Mouse (Mus musculus) ovary, adult 18-20 months (tissue): ENCODE results near the gene Cybrd1.

Experiments used
- DNase-seq: peaks from one replicate; pipeline ENCODE4 v3.0.0; 2022; ENCODE audit warnings: low spot score, mixed read lengths

The Cybrd1 gene

DNA sequence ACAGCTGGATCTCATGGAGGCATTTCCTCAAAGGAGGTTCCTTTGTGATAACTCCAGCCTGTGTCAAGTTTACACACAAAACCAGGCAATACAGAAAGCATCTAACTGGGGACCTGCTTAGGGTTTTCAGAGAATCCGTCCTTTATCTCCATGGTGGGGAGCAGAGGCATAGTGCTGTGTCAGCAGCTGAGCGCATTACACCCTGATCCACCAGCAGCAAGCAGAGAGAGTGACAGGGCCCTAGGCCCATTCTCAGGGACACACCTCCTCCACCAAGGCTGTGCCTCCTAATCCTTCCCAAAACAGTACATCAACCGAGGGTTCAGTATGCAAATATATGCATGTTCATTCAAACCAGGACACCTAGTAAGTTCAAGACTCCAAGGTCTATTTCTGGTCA is 55.3 kb downstream of the Cybrd1 start:
- DNase-seq: no peak

DNA sequence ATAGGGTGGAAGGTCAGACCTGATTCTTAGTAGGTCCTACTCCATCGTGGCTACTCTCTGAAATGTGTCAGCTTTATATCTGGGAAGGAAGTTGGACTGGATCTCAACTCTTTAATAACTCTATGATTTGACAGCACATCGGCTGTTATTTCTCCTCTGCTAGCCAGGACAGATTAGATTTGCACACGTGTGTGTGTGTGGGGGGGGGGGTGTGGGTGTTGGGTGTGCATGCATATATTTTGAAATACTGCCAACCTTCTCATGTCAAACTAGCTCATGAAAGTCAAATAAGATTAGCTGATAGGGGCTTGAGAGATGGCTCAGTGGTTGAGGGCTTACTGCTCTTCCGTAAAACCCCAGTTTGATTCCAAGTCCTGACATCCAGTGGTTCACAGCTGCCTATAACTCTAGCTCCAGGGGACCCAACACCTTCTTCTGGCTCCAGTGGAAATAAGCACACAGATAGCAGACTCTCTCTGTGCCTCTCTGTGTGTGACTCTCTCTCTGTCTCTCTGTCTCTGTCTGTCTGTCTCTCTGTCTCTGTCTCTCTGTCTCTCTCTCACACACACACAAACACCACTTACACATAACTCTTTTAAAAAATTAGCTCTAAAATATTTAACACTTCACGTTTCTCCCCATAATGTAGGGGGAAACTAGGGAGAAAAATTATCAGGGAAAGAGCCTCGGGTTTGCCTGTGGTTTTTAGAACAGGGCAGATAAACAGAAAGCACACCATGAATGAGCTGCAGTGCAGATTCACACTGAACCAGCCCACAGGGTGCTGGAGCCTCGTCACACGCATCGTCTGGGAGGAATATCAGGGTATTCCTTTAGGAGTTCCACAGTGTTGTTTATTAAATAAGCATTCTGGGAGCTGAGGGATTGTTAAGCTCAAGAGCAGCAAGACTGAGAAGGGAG is 58.9 kb downstream of the Cybrd1 start:
- no peak for DNase-seq

- DNase-seq: no peak
Measured at GRCm38 (mm10) chr2:71177250-71177615, 59.5 kb downstream of the Cybrd1 start.

DNA sequence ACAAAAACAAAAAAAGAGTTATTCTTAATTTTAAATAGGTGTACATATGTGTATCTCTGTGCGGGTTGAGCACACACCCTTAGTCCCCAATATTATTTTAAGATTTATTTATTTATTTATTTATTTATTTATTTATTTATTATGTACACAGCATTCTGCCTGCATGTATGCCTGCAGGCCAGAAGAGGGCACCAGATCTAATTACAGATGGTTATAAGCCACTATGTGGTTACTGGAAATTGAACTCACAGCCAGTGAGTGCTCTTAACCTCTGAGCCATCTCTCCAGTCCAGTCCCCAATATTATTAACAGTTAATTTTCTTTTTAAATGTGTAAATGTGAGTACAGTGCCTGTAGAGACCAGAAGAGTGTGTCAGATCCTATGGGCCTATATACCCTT is 60.0 kb downstream of the Cybrd1 start:
- no peak for DNase-seq

GRCm38 (mm10) chr2:71179716-71180115 is 62.0 kb downstream of the Cybrd1 start:
- DNase-seq: no peak

DNA sequence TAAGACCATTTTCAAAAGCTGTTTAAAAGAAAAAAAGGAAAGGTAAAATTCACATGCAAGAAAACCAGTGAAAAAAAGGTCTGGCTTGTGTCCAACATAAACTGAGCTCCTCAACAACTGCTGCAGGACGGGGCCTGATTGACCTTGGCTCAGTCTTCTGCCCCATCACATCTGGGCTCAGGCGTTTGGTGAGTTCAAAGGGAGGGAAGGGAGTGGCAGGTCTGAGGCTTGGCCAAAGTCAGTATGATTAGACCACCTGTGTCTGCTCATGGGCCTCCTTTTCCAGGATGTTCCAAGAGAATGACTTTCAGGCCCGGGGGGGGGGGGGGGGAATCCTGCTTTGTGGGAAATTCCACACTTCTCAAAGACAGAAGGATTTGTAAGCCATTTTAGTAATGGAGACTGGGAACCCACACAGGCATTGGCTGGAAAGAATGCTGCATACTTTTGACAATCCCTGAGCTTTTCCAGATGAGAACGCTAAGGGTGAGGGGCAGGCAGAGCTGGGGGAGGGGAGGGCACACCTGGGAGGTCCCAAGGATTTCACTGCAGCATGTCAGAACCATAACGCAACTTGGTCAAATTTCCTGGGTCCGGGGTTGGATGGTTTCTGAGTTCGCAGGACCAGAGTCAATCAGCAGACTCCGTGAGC is 63.0 kb downstream of the Cybrd1 start:
- peak; percentile 12 for DNase-seq

DNA sequence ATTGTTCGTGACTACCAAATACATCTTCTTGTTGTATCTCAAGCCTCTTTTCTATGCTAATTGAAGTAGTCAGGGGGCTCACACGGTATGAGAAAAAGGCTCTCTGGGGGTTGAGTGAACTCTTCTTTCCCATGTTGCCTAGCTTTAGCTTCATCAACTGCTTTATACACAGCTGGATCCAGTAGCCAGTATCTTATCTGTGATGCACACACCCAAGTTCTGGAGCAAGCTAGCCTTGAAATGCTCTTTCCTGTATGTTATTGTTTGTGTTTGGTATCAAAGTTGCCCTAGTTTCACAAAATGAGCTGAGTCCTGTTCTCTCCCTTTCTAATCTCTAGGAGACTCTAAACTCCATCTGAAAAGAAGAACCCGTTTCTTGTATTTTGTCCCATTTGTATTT is 70.2 kb downstream of the Cybrd1 start:
- no peak for DNase-seq

DNA sequence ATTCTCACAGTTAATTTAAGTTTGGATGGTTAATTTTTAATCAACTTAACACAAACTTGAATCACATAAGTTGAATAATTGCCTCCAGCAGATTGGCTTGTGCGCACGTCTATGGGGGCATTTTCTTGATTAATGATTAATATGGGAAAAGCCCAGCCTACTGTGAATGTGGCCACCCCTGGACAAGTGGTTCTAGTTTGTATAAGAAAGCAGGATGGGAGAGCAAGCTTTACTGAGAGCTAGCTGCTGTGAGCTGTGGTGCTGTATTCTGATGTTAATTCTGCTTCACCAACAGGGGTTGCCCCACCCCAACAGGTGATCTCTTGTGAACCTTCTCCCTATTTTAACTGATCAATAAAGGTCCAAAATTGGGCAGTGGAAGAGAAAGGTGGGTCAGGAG is 71.1 kb downstream of the Cybrd1 start:
- no peak for DNase-seq

- DNase-seq: no peak
Measured at GRCm38 (mm10) chr2:71191391-71192194, 73.9 kb downstream of the Cybrd1 start.

- DNase-seq: no peak
Measured at GRCm38 (mm10) chr2:71192195-71192807, 74.6 kb downstream of the Cybrd1 start.
